Mouse (Mus musculus) hindbrain, embryonic 14.5 days (tissue): Measurements from ENCODE around the gene Gm3417. TPM values are rescaled to one million over a fixed set of nuclear protein-coding genes. Genes with fewer than 3 reads are reported as not detected.
A peak's percentile ranks its signal among the peaks of the same experiment; 100 is the strongest.
"Not testable (repeated sequence)": the region's sequence is repeated elsewhere in the genome, so short reads cannot be mapped to it uniquely, and the experiment has no call there.

Experiments used
- ATAC-seq: fragments of 200-750 bp; cut with Nextera tagmentation; 2 replicates; pipeline ENCODE4 v1.8.0; 2017; ENCODE audit warnings: moderate number of reproducible peaks, mild to moderate bottlenecking, moderate TSS enrichment, moderate library complexity; ENCODE audit not compliant: low FRiP score
- DNase-seq: peaks from one replicate; pipeline ENCODE4 v3.0.0-alpha.2; 2015; ENCODE audit warnings: low spot score
- H3K27ac ChIP-seq: fragments of 300-500 bp; sonication (generic); 2 replicates; pipeline ENCODE4 v1.5.1; 2014; ENCODE audit warnings: mild to moderate bottlenecking, moderate library complexity
- H3K27me3 ChIP-seq: fragments of 300-500 bp; sonication (generic); 2 replicates; pipeline ENCODE4 v1.6.1; 2014; ENCODE audit warnings: mild to moderate bottlenecking, low read length, mixed read lengths; ENCODE audit not compliant: control insufficient read depth, insufficient read depth
- H3K36me3 ChIP-seq: fragments of 300-500 bp; sonication (generic); replicated peaks from 2 replicates; pipeline ENCODE4 v1.6.1; 2014; ENCODE audit not compliant: control insufficient read depth, insufficient read depth
- H3K4me1 ChIP-seq: fragments of 300-500 bp; sonication (generic); replicated peaks from 2 replicates; pipeline ENCODE4 v1.6.1; 2014; ENCODE audit warnings: antibody characterized with exemption, low read length, mixed read lengths; ENCODE audit not compliant: control insufficient read depth, insufficient read depth
- H3K4me2 ChIP-seq: fragments of 300-500 bp; sonication (generic); replicated peaks from 2 replicates; pipeline ENCODE4 v1.6.1; 2014; ENCODE audit warnings: mild to moderate bottlenecking, moderate library complexity
- H3K4me3 ChIP-seq: fragments of 300-500 bp; sonication (generic); replicated peaks from 2 replicates; pipeline ENCODE4 v1.5.1; 2014; ENCODE audit warnings: mild to moderate bottlenecking, low read length
- H3K9ac ChIP-seq: fragments of 300-500 bp; sonication (generic); 2 replicates; pipeline ENCODE4 v1.6.1; 2014
- H3K9me3 ChIP-seq: fragments of 300-500 bp; sonication (generic); 2 replicates; pipeline ENCODE4 v1.6.1; 2016; ENCODE audit warnings: low read length; ENCODE audit not compliant: control insufficient read depth
- WGBS: fragments of 180-500 bp; shearing (Covaris S2); extraction: QIAGEN DNeasy Blood & Tissue Kit; methylation state at CpG from one replicate; pipeline ENCODE4 v1.1.7; 2014; 5-methylcytosine and 5-hydroxymethylcytosine counted together
- polyA plus RNA-seq: library from polyadenylated mRNA; unstranded; fragments of >200 nt; fragmentation: Nextera tagmentation; extraction: Ambion mirVana; gene quantifications from 2 replicates; pipeline ENCODE4 v1.2.1, GENCODE M21; 2014

Gm3417 gene
- polyA plus RNA-seq = 0.71 TPM in 1 of 2 replicates, not detected in the other

- not testable (repeated sequence) for H3K9me3 ChIP-seq, H3K4me3 ChIP-seq, H3K27ac ChIP-seq, H3K9ac ChIP-seq, DNase-seq, H3K27me3 ChIP-seq, H3K36me3 ChIP-seq, H3K4me1 ChIP-seq
- WGBS = no CpG with 5 or more reads among the region's 60 CpGs
- ATAC-seq = peak; percentile 98
- H3K4me2 ChIP-seq = peak within 1 kb of the TSS; percentile 36
Measured at GRCm38 (mm10) chr17:14978362-14979038, at the start of gene Gm3417, which contains the start of gene 9030025P20Rik. TSS of gene Gm3417 (minus strand) at chr17:14978790. TSS of gene 9030025P20Rik (plus strand) at chr17:14978468.

- H3K27me3 ChIP-seq, H3K36me3 ChIP-seq, H3K4me3 ChIP-seq, H3K4me2 ChIP-seq, H3K9ac ChIP-seq, H3K4me1 ChIP-seq, ATAC-seq, H3K27ac ChIP-seq, DNase-seq, H3K9me3 ChIP-seq: not testable (repeated sequence)
- WGBS = no CpG with 5 or more reads among the region's 6 CpGs
Measured at GRCm38 (mm10) chr17:15025513-15025912, 46.9 kb upstream of the Gm3417 start.

- not testable (repeated sequence) for H3K4me3 ChIP-seq, DNase-seq, H3K9ac ChIP-seq, H3K4me1 ChIP-seq, H3K4me2 ChIP-seq, H3K27me3 ChIP-seq, H3K27ac ChIP-seq, H3K36me3 ChIP-seq, H3K9me3 ChIP-seq
- no CpG with 5 or more reads among the region's 48 CpGs for WGBS
- ATAC-seq = peak; percentile 92
Measured at GRCm38 (mm10) chr17:15024502-15025193, 46.1 kb upstream of the Gm3417 start.

GRCm38 (mm10) chr17:15023878-15024492, 45.4 kb upstream of the Gm3417 start:
- not testable (repeated sequence) for DNase-seq, H3K27me3 ChIP-seq, H3K9me3 ChIP-seq, H3K4me3 ChIP-seq, H3K27ac ChIP-seq, H3K4me2 ChIP-seq, H3K36me3 ChIP-seq, H3K9ac ChIP-seq, H3K4me1 ChIP-seq
- peak; percentile 83 for ATAC-seq
- no CpG with 5 or more reads among the region's 97 CpGs for WGBS

GRCm38 (mm10) chr17:15021503-15022220, 43.1 kb upstream of the Gm3417 start:
- ATAC-seq, H3K27ac ChIP-seq, DNase-seq, H3K9ac ChIP-seq, H3K9me3 ChIP-seq, H3K4me2 ChIP-seq, H3K4me3 ChIP-seq, H3K36me3 ChIP-seq, H3K4me1 ChIP-seq, H3K27me3 ChIP-seq: not testable (repeated sequence)
- 70% methylated on average over 3 of the region's 3 CpGs for WGBS

GRCm38 (mm10) chr17:15009706-15010413, 31.3 kb upstream of the Gm3417 start, which contains the start of gene Gm3435:
TSS of gene Gm3435 (plus strand) at chr17:15010176.
- H3K9ac ChIP-seq, H3K27ac ChIP-seq, H3K9me3 ChIP-seq, H3K4me2 ChIP-seq, H3K4me3 ChIP-seq, DNase-seq, H3K27me3 ChIP-seq, H3K4me1 ChIP-seq, H3K36me3 ChIP-seq: not testable (repeated sequence)
- ATAC-seq = peak; percentile 98
- no CpG with 5 or more reads among the region's 60 CpGs for WGBS

GRCm38 (mm10) chr17:15009088-15009487, 30.5 kb upstream of the Gm3417 start:
- not testable (repeated sequence) for H3K27ac ChIP-seq, DNase-seq, H3K27me3 ChIP-seq, H3K9me3 ChIP-seq, H3K9ac ChIP-seq, H3K4me2 ChIP-seq, H3K36me3 ChIP-seq, H3K4me1 ChIP-seq, ATAC-seq, H3K4me3 ChIP-seq
- no CpG with 5 or more reads among the region's 3 CpGs for WGBS

- H3K4me3 ChIP-seq, H3K9me3 ChIP-seq, H3K9ac ChIP-seq, H3K27me3 ChIP-seq, H3K27ac ChIP-seq, DNase-seq, H3K4me2 ChIP-seq, H3K4me1 ChIP-seq, H3K36me3 ChIP-seq, ATAC-seq: not testable (repeated sequence)
- no CpG with 5 or more reads among the region's 4 CpGs for WGBS
Measured at GRCm38 (mm10) chr17:15000047-15000446, 21.5 kb upstream of the Gm3417 start.
